Mouse (Mus musculus): ENCODE results near the gene Vwa5b1.

Gene Vwa5b1

DNA sequence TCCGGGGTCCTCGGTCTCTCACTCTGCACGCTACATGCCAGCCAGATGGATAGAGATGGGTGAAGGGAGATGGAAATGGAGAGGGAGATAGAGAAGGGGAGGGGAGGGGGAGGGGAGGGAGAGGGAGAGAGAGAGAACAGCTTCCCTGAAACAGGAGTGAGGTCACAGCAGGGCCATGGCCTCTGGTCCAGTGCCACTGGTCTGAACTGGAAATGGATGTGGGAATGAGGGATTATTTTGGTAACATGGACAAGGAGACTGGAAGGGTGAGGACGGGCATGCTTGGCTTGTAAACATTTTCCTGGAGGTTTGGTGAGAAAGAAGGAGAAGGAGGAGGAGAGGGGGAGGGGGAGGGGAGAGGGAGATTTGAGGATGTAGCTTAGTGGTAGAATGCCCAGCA, 59.0 kb downstream of the Vwa5b1 start:
- DNase-seq (ENCODE audit: low read depth) = no peak

DNA sequence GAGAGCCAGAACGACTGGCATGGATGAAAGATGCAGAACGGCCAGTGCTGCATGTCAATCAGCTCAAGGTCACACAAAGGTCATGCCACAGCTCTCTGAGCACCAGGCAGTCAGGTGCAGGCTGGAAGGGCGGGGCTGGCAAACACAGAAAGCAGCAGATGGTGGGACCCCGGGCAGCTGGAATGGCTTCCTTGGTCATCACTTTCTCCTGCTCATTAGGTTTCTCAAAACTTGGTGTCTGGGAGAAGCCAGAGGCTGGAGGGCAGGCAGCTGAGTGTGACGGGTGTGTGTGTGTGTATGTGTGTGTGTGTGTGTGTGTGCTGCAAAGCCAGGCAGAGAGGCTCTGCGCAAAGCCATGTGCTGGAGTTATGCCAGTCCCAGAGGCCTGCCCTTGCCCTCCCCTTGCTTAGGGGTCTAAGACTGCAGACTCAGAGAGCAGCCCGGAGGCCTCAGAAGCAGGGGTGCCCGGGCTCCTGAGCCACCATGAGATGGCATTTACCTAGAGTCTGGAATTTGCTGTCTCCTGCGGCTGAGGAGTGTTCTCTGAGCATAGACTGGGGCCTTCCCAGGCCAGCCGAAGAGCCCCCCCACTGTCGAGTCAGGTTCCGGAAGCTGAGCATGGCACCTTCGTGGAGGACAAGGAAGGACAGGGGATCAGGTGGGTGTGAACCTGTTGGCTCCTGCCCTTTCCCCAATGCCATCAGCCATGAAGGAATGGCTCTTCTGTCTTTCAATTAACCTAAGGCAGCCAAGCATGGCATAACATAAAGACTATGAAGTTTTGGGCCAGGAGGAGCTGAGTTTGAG, 60.7 kb downstream of the Vwa5b1 start:
- no peak for DNase-seq (ENCODE audit: low read depth)

DNA sequence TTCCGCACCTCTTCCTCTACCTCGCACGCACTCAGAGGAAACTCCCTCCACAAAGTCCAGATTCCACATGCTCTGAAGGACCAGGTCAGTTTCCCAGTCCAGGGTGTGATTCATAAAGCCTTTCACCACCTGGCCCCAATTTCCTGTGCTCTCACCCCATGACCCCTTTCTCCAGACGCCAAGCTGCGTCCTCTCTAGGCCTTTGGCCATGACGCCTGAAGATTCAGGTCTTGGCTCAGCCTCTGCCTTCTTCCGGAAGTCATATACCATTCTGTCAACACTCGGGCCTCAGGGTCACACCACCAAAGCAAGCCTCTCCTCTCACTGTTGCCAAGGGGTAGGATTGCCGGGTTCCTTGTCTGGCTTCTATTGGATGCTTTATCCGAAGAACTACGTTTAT, 65.8 kb downstream of the Vwa5b1 start:
- peak; percentile 38 for DNase-seq (ENCODE audit: low read depth)

DNA sequence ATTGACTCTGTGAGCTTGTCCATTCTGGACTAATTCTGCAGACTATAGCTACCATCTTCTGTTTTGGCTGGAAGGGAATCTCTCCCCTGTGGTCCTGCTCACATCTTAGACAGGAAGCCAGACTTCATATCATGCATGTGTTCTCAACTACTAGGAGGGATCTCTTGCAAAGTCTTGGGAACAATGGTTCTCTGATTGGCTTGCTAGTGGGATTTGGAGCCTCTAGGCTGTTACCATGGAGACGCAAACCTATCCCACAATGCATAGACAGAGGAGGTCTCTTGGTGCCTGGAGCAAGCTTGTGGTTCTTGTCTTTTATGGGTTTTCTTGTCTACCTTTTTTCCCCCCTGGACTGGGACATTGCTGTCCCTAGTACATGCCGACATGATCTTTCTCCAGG, 67.4 kb downstream of the Vwa5b1 start:
- DNase-seq (ENCODE audit: low read depth) = no peak

GRCm38 (mm10) chr4:138561986-138562385, 73.7 kb downstream of the Vwa5b1 start:
- DNase-seq (ENCODE audit: low read depth) = peak; percentile 79

DNA sequence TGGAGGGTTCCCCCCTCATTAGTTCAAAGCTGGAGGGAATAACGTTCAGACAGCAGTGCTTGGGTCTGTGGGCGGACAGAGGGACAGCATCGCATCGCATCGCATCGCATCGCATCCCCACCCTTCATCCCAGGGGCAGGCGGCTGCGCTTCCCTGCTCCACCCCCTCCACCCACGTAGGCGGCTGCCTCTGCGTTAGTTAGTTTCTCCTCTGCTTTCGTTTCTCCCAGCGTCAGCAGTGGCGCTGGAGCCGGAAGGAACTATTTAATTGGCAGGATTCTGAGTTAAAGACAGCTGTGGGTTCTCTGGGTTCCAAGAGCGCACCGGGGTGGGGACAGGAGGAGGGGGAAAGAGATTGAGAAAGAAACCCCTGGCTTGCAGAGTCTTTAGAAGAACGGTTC, 80.2 kb downstream of the Vwa5b1 start:
- no peak for DNase-seq (ENCODE audit: low read depth)

DNA sequence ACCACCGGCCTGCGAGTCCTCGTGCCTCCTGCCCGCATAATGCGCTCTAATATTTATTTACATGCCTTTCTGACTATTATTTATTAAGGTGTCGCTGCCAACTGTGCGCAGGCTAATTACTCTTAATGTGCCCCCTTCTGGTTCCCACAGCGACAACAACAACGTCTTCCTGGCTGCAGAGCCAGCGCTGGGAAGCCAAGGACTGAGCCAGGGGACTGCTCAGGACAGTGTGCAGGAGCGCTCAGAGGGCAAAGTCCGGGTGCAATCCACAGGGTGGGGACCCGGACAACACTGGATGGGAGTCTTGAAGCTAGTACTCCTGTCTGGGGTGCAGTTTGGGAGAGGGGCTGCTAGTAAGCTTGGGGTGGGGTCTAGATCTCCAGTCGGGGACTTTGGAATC, 80.8 kb downstream of the Vwa5b1 start:
- DNase-seq (ENCODE audit: low read depth) = no peak

DNA sequence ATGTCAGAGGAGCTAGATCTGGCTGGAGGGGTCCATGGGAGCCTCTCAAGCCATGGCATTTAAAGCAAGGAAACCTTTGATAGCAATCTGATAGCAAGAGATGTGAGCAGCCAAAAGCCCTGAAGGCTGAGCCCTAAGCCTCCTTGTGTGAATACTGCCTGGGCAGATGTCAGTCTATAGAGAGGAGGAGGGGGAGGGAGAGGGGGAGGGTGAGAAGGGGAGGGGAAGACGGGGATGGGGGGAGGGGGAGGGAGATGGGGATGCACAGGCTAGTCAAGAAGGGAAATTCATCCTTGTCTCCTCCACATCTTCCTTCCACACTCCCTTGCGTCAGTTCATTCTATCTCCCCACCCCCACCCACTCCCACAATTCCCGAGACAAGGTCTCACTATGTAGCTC, 81.4 kb downstream of the Vwa5b1 start:
- DNase-seq (ENCODE audit: low read depth) = no peak

- no peak for DNase-seq (ENCODE audit: low read depth)
Observed at GRCm38 (mm10) chr4:138553516-138553933, 82.2 kb downstream of the Vwa5b1 start.

GRCm38 (mm10) chr4:138553116-138553515, 82.6 kb downstream of the Vwa5b1 start:
- DNase-seq (ENCODE audit: low read depth) = no peak

DNA sequence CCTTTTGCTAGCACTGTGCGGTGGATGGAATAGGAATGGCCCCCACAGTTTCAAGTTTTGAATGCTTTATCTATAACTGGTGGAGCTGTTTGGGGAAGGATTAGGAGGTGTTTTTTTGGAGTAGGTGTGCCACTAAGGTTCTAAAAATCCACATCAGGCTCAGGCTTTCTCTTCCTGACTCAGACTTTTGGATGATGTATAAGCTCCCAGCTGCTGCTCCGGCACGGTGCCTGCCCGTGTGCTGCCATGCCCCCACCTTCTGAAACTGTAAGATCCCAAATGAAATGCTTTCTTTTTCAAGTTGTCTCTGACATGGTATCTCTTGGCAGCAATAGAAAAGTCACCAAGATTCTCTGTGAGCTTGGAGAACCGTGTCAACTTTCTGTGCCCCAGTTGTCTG, 84.1 kb downstream of the Vwa5b1 start:
- no peak for DNase-seq (ENCODE audit: low read depth)

DNA sequence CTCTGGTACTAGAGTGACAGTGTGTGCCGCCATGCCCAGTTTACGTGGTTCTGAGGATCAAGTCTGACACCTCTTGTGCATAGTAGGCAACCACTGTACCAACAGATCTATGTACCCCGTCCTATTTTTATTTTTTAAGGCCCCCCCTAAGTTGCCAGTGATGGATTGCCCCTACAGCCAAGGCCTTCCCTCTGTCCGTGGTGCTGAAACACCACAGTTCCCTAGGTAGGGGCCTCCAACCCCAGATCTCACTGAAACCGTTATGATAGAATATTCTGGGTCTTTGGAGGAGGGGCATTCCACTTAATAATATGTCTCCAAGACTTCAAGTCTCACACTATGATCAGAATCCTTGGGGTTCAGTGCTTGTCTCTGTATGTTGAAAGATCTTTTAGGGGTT, 85.1 kb downstream of the Vwa5b1 start:
- DNase-seq (ENCODE audit: low read depth) = peak; percentile 25

GRCm38 (mm10) chr4:138548960-138549359, 86.7 kb downstream of the Vwa5b1 start:
- DNase-seq (ENCODE audit: low read depth) = no peak

GRCm38 (mm10) chr4:138548124-138548561, 87.5 kb downstream of the Vwa5b1 start:
- DNase-seq (ENCODE audit: low read depth) = no peak

DNA sequence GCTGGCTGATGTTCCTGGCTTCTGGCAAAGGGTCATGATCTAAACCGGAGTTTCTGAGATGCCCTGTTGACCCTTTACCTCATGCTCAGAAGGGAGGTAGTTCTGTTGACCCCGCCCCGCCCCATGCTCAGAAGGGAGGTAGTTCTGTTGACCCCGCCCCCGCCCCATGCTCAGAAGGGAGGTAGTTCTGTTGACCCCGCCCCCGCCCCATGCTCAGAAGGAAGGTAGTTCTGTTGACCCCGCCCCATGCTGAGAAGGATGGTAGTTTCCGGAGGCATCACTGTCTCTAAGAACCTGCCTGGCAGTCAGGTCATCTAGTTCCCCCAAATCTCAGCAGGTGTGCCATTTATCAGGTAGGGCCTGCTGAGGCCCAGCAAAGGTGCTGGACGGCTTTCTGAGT, 88.1 kb downstream of the Vwa5b1 start:
- DNase-seq (ENCODE audit: low read depth) = no peak

DNA sequence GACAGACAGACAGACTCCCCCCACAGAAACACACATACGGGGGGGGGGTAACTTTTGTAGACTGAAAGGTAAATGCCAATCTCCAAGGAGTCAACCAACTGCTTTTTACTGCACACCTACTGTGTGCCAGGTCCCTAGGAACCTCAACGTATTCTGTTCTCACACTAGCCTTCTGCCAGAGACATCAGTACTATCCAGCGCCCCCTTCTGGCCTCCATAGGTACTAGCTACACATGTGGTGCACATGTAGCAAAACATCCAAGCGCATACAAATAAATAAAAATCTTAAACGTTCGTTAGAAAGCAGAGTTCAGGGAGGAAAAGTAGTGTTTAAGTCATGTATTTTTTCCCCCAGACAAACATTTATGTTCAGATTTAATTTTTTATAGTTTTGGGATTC, 88.6 kb downstream of the Vwa5b1 start:
- DNase-seq (ENCODE audit: low read depth) = no peak

DNA sequence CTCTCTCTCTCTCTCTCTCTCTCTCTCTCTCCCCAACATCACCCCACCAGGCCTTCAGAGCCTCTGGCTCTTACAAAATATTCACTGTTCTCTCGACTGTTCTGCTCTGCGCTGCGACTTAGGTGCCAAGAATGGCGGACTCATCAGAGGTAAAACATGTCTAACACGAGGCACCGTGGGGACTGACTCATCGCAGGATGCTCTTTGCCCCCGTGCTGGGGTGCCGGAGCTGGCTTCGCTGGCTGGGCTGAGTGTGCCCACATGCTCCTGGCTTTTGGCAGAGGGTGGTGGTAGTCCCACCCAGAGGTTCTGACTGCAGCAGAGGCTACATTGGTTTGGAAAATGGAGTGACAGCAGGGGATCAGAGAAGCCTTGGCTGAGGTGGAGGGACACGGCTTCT, 89.4 kb downstream of the Vwa5b1 start:
- peak; percentile 43 for DNase-seq (ENCODE audit: low read depth)

DNA sequence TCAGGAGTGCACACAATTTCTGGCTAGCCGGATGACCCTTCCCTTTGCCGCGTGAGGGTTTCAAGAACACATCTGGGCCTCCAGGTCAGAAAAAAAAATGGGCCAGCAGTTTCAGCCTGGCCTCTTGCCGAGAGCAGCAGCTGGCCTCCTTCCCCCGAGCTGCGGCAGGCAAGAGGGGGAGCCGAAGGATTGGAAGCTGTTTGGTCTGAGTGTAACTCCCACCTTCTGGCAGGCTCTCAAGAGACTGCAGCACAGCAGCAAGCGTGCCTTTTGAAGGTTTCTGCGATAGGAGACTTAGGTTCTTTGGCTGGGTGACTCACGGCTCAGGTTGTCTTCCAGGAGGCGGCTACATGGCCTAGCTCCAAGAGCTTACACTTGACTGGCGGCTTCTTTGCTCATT, 92.5 kb downstream of the Vwa5b1 start:
- peak; percentile 46 for DNase-seq (ENCODE audit: low read depth)

GRCm38 (mm10) chr4:138538084-138538449, 97.6 kb downstream of the Vwa5b1 start:
- no peak for DNase-seq (ENCODE audit: low read depth)

- no peak for DNase-seq (ENCODE audit: low read depth)
Observed at GRCm38 (mm10) chr4:138537210-138538083, 98.2 kb downstream of the Vwa5b1 start.

- DNase-seq (ENCODE audit: low read depth) = no peak
Observed at GRCm38 (mm10) chr4:138535610-138536009, 100.1 kb downstream of the Vwa5b1 start.

GRCm38 (mm10) chr4:138533877-138534276, 101.8 kb downstream of the Vwa5b1 start:
- DNase-seq (ENCODE audit: low read depth) = no peak

GRCm38 (mm10) chr4:138531761-138532160, 103.9 kb downstream of the Vwa5b1 start:
- no peak for DNase-seq (ENCODE audit: low read depth)
